Mouse (Mus musculus) heart, embryonic 12.5 days (tissue): Measurements from ENCODE around the gene Smim22. TPM values are rescaled to one million over a fixed set of nuclear protein-coding genes. Genes with fewer than 3 reads are reported as not detected.

Experiments
- ATAC-seq: fragments of 200-750 bp; cut with Nextera tagmentation; 2 replicates; pipeline ENCODE4 v1.8.0; 2017; ENCODE audit warnings: moderate TSS enrichment, moderate library complexity; ENCODE audit not compliant: insufficient number of reproducible peaks, low FRiP score
- H3K27ac ChIP-seq: fragments of 300-500 bp; sonication (generic); 2 replicates; pipeline ENCODE4 v1.5.1; 2016; ENCODE audit warnings: mild to moderate bottlenecking, moderate library complexity; ENCODE audit not compliant: poor library complexity, severe bottlenecking
- H3K27me3 ChIP-seq: fragments of 300-500 bp; sonication (generic); replicated peaks from 2 replicates; pipeline ENCODE4 v1.6.1; 2016; ENCODE audit warnings: mild to moderate bottlenecking, moderate library complexity
- H3K36me3 ChIP-seq: fragments of 300-500 bp; sonication (generic); 2 replicates; pipeline ENCODE4 v1.6.1; 2016; ENCODE audit warnings: mild to moderate bottlenecking, moderate library complexity
- H3K4me1 ChIP-seq: fragments of 300-500 bp; sonication (generic); replicated peaks from 2 replicates; pipeline ENCODE4 v1.6.1; 2016; ENCODE audit warnings: mild to moderate bottlenecking
- H3K4me2 ChIP-seq: fragments of 300-500 bp; sonication (generic); 2 replicates; pipeline ENCODE4 v1.6.1; 2016; ENCODE audit warnings: mild to moderate bottlenecking, moderate library complexity
- H3K4me3 ChIP-seq: fragments of 300-500 bp; sonication (generic); 2 replicates; pipeline ENCODE4 v1.5.1; 2016; ENCODE audit warnings: mild to moderate bottlenecking
- H3K9ac ChIP-seq: fragments of 300-500 bp; sonication (generic); 2 replicates; pipeline ENCODE4 v1.6.1; 2016; ENCODE audit warnings: mild to moderate bottlenecking, moderate library complexity
- H3K9me3 ChIP-seq: fragments of 300-500 bp; sonication (generic); replicated peaks from 2 replicates; pipeline ENCODE4 v1.6.1; 2016; ENCODE audit warnings: mild to moderate bottlenecking, moderate library complexity
- WGBS: fragments of 180-500 bp; shearing (Covaris S2); methylation state at CpG from one replicate; pipeline ENCODE4 v1.1.7; 2016; 5-methylcytosine and 5-hydroxymethylcytosine counted together
- polyA plus RNA-seq: library from polyadenylated mRNA; unstranded; fragments of >200 nt; fragmentation: Nextera tagmentation; extraction: Ambion mirVana; gene quantifications from 2 replicates; pipeline ENCODE4 v1.2.1, GENCODE M21; 2016

Smim22 gene
- polyA plus RNA-seq, 1 experiment from 2014 or later, result 3.7 TPM

- Histone ChIP-seq H3K27me3 (no peaks in the 10 kb centered on the region), H3K27ac (no peak overlapping the region), H3K4me1 (peaks cover 23% of the 10 kb centered on the region), H3K9ac (no peak overlapping the region), H3K36me3 (no peaks in the 10 kb centered on the region), H3K4me2 (no peak overlapping the region), H3K4me3 (no peak overlapping the region), H3K9me3 (no peaks in the 10 kb centered on the region)
- ATAC-seq, result no peak
- 80% methylated on average over 5 of the region's 5 CpGs for WGBS
These were observed 32.6 kb upstream of the Smim22 start for GRCm38 (mm10) chr16:4974521-4974920.

- no peak overlapping the region for H3K27ac ChIP-seq
- no peak overlapping the region for H3K4me3 ChIP-seq
- no peaks in the 10 kb centered on the region for H3K9me3 ChIP-seq
- H3K27me3 ChIP-seq, result no peaks in the 10 kb centered on the region
- ATAC-seq, result no peak
- no peaks in the 10 kb centered on the region for H3K36me3 ChIP-seq
- no peak overlapping the region for H3K4me2 ChIP-seq
- H3K4me1 ChIP-seq, result peaks cover 26% of the 10 kb centered on the region
- WGBS, result 57% methylated on average over 2 of the region's 2 CpGs
- H3K9ac ChIP-seq, result no peak overlapping the region
These were observed 30.9 kb upstream of the Smim22 start for GRCm38 (mm10) chr16:4976180-4976579.

GRCm38 (mm10) chr16:4978275-4979051, 28.6 kb upstream of the Smim22 start:
- H3K4me3 ChIP-seq, result no peak overlapping the region
- 31% methylated on average over 5 of the region's 5 CpGs for WGBS
- H3K4me1 ChIP-seq, result peaks cover 18% of the 10 kb centered on the region
- H3K9ac ChIP-seq, result no peak overlapping the region
- peak; percentile 70; the same call in 1 of the 2 replicates for ATAC-seq
- H3K36me3 ChIP-seq, result no peaks in the 10 kb centered on the region
- H3K9me3 ChIP-seq, result no peaks in the 10 kb centered on the region
- no peaks in the 10 kb centered on the region for H3K27me3 ChIP-seq
- H3K4me2 ChIP-seq, result no peak overlapping the region; the same call in 1 of the 2 replicates
- peak overlapping the region; percentile 75 for H3K27ac ChIP-seq

- ATAC-seq, result no peak
- no peak overlapping the region for H3K4me2 ChIP-seq
- peaks cover 18% of the 10 kb centered on the region for H3K4me1 ChIP-seq
- H3K27ac ChIP-seq, result no peak overlapping the region
- H3K36me3 ChIP-seq, result no peaks in the 10 kb centered on the region
- H3K9me3 ChIP-seq, result no peaks in the 10 kb centered on the region
- no peaks in the 10 kb centered on the region for H3K27me3 ChIP-seq
- no peak overlapping the region for H3K9ac ChIP-seq
- no peak overlapping the region for H3K4me3 ChIP-seq
- 65% methylated on average over 4 of the region's 4 CpGs for WGBS
These were observed 27.2 kb upstream of the Smim22 start for GRCm38 (mm10) chr16:4979755-4980380.

- H3K27me3 ChIP-seq, result no peaks in the 10 kb centered on the region
- 0 out of 2 replicates have a peak, but pooled peaks cover under 1% of the 10 kb centered on the region for H3K4me1 ChIP-seq
- H3K4me2 ChIP-seq, result no peak overlapping the region
- no peaks in the 10 kb centered on the region for H3K9me3 ChIP-seq
- whole genome bisulfite sequencing, result 88% methylated on average over 12 of the region's 12 CpGs
- H3K27ac ChIP-seq, result no peak overlapping the region
- no peak overlapping the region for H3K4me3 ChIP-seq
- H3K9ac ChIP-seq, result no peak overlapping the region
- ATAC-seq, result no peak
- H3K36me3 ChIP-seq, result no peaks in the 10 kb centered on the region
These were observed 22.4 kb upstream of the Smim22 start for GRCm38 (mm10) chr16:4984717-4985116.

- Histone ChIP-seq H3K27ac (no peak overlapping the region), H3K9me3 (no peaks in the 10 kb centered on the region), H3K36me3 (no peaks in the 10 kb centered on the region), H3K4me2 (no peak overlapping the region), H3K9ac (no peak overlapping the region), H3K4me1 (peaks cover 6% of the 10 kb centered on the region; the same call in 1 of the 2 replicates), H3K27me3 (no peaks in the 10 kb centered on the region), H3K4me3 (no peak overlapping the region)
- no peak for ATAC-seq
- 72% methylated on average over 4 of the region's 4 CpGs for WGBS
These were observed 13.8 kb upstream of the Smim22 start for GRCm38 (mm10) chr16:4993276-4993675.

- no peak for ATAC-seq
- peaks cover 6% of the 10 kb centered on the region; the same call in 1 of the 2 replicates for H3K4me1 ChIP-seq
- H3K36me3 ChIP-seq, result no peaks in the 10 kb centered on the region
- no peak within 1 kb of the TSS for H3K4me3 ChIP-seq
- H3K4me2 ChIP-seq, result no peak within 1 kb of the TSS
- H3K27ac ChIP-seq, result no peak within 1 kb of the TSS
- WGBS, result 50% methylated on average over 3 of the region's 3 CpGs
- H3K27me3 ChIP-seq, result no peaks in the 10 kb centered on the region
- H3K9me3 ChIP-seq, result 0 out of 2 replicates have a peak, but pooled peaks cover 3% of the 10 kb centered on the region
- H3K9ac ChIP-seq, result no peak within 1 kb of the TSS
These were observed 9.5 kb upstream of the Smim22 start, which contains the start of gene Sept12 for GRCm38 (mm10) chr16:4997553-4997952. TSS of gene Sept12 (minus strand) at chr16:4997852.

GRCm38 (mm10) chr16:4998984-4999383, 8.1 kb upstream of the Smim22 start:
- Histone ChIP-seq H3K27ac (no peak overlapping the region), H3K9me3 (0 out of 2 replicates have a peak, but pooled peaks cover 3% of the 10 kb centered on the region), H3K4me1 (peaks cover 6% of the 10 kb centered on the region; the same call in 1 of the 2 replicates), H3K4me2 (no peak overlapping the region), H3K9ac (no peak overlapping the region), H3K27me3 (no peaks in the 10 kb centered on the region), H3K36me3 (no peaks in the 10 kb centered on the region), H3K4me3 (no peak overlapping the region)
- 71% methylated on average over 1 of the region's 1 CpGs for WGBS
- no peak for ATAC-seq

- Histone ChIP-seq H3K4me2 (no peak overlapping the region), H3K4me1 (peaks cover 6% of the 10 kb centered on the region; the same call in 1 of the 2 replicates), H3K4me3 (no peak overlapping the region), H3K27ac (no peak overlapping the region), H3K36me3 (no peaks in the 10 kb centered on the region), H3K27me3 (no peaks in the 10 kb centered on the region), H3K9ac (no peak overlapping the region), H3K9me3 (0 out of 2 replicates have a peak, but pooled peaks cover 3% of the 10 kb centered on the region)
- ATAC-seq, result no peak
- WGBS, result 70% methylated on average over 3 of the region's 3 CpGs
These were observed 6.5 kb upstream of the Smim22 start for GRCm38 (mm10) chr16:5000611-5001010.

- ATAC-seq, result no peak
- no peak overlapping the region for H3K27ac ChIP-seq
- WGBS, result 47% methylated on average over 5 of the region's 6 CpGs
- H3K27me3 ChIP-seq, result no peaks in the 10 kb centered on the region
- no peak overlapping the region for H3K4me2 ChIP-seq
- H3K4me1 ChIP-seq, result peaks cover 20% of the 10 kb centered on the region
- H3K9me3 ChIP-seq, result no peaks in the 10 kb centered on the region
- H3K4me3 ChIP-seq, result no peak overlapping the region
- peaks cover 14% of the 10 kb centered on the region for H3K36me3 ChIP-seq
- no peak overlapping the region; the same call in 1 of the 2 replicates for H3K9ac ChIP-seq
These were observed 404 bp downstream of the Smim22 start for GRCm38 (mm10) chr16:5007492-5007891.

- no peak for ATAC-seq
- H3K4me3 ChIP-seq, result no peak overlapping the region
- no peak overlapping the region for H3K9ac ChIP-seq
- H3K9me3 ChIP-seq, result no peaks in the 10 kb centered on the region
- peaks cover 26% of the 10 kb centered on the region for H3K4me1 ChIP-seq
- H3K27ac ChIP-seq, result no peak overlapping the region
- WGBS, result 81% methylated on average over 12 of the region's 12 CpGs
- no peak overlapping the region for H3K4me2 ChIP-seq
- H3K27me3 ChIP-seq, result no peaks in the 10 kb centered on the region
- peaks cover 14% of the 10 kb centered on the region for H3K36me3 ChIP-seq
These were observed 988 bp downstream of the Smim22 start for GRCm38 (mm10) chr16:5008076-5008475.
